Mouse (Mus musculus): Measurements from ENCODE around the gene Rhoj.
"Not testable (repeated sequence)": the region's sequence is repeated elsewhere in the genome, so short reads cannot be mapped to it uniquely, and the experiment has no call there.

Rhoj gene

DNA sequence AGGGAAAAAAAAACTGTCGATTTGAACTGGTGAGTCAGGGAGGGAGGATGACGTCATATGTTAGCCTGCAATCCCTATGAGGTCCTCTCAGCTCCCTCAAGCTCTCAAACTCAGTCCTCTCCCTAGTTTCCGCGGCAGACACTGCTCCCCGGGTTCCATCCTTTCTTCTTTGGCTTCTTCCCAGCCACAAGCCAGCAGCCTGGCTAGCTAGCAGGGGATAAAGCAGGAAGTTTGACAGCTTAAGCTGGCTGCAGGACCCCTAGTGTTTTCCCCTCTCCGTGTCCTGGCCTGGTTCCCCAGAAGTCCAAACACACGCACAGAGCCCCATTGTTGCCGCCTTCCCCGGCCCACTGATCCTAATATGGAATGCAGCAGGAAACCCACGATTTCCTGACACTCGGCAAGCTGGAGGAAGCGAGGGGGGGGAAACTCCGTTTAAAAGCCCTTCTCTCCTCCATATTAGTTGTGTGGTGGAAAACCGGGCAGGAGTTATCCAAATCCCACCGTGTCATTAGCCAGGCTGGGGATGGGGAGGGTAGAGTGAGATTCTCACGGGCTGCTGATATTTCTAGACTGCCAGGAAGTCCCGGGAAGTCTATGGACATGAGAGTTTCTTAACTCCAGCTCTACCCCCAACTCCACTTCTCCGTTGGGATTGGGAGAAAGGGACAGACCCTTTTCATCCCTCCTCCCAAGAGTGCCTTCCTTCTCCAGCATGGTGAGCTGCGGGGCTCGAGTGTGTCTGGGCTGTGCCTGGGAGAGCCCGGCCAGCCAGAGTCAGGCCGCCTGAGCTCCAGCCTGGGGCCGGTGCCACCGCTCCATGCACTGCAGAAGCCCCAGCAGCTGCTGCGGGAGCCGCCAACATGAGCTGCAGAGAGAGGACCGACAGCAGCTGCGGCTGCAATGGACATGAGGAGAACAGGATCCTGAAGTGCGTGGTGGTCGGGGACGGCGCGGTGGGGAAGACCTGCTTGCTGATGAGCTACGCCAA is at the start of gene Rhoj:
Gene Rhoj, plus strand, starts transcription at position 362 of the 991 bp plus-strand sequence.
- DNase-seq, result peak; percentile 76 to 84

DNA sequence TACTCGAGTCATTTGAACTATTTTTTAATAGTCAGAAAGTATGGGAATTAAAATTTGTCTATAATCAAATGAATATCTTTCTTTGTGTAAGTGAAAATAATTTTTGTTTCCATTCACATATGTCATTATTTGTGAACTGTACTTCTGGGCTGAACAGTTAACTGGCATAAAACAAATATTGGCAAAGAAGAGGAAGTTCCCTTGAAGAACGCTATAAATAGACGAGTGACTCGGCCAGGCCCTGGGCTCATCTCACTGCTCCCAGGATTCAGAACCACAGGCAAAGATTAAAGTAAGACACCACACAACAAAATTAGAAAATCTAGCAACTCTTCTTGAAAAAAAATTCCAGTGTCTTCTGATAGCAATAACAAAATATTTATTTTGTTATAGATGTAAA is 36.4 kb upstream of the Rhoj start:
- no peak for DNase-seq

DNA sequence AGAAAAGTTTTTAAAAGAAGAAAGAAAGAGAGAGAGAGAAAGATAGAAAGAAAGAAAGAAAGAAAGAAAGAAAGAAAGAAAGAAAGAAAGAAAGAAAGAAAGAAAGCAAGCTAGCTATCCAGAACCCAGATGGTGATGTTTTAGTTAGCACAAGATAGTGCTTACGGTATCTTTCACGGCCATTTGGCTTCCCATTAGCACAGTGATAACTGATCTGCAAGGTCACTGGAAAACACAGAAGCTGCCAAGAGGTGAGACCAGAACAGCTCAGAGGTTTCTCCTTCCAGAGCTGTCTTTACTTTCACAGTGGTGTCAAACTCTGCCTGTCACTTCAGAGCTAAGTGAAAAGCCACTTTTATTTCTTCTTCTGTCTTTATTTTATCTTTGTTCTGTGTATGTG is 32.4 kb upstream of the Rhoj start:
- no peak for DNase-seq

DNA sequence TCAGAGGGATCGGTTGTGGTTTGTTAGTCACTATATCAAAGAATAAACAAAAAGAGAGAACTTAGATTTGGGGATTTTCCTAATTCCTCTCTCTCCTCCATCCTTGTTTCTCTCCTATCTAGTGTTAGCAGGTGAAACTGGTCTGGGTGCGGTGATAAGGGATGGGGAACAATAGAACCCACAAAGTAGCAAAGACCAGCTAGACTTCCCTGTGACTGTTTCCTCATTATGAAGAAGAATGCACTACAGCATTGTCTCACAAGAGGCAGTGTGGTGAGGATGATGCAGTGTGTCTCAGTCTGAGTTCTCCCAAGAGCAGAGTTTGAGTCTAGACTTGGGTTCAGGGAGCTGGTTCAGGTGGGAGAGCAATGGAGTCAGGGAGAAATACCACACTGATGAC is 30.7 kb upstream of the Rhoj start:
- no peak for DNase-seq

DNA sequence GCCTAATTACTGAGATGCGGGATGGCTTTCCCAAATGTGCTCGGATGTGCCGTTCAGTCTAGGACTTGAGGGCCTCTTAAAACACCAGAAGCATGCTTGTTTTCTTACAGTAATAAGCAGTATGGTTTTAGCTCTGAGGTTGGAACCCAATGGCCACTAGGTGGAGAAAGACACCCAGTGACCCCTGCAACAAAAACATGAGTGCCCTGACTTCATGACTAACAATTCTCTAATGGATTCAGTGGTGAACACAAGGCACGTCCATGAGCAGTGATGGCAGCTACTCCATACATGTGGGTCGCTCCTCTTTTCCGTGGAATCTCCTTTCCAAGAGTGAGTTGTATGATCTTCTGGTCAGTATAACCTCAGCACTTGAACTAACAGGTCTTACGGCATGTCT is 27.6 kb upstream of the Rhoj start:
- DNase-seq, result peak in 1 of 2 experiments; percentile 27

DNA sequence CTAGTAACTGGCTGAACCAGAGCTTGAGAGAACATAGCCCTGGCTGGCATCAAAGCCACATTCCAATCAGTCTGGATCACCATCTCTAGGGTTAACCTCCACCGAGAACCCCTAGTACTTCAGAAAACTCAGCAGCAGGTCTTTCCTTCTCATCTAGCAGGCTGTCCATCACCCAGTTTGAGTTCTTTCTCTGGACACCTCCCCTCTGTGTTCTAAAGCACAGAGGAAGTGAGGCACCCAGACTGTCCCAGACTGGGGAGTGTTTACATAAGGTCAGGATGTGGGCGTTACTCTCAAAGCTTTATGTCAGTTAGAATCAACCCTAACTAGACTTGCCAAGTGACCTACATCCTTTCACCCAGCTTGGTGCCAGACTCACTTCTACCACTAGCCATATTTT is 24.9 kb upstream of the Rhoj start:
- DNase-seq, result no peak

DNA sequence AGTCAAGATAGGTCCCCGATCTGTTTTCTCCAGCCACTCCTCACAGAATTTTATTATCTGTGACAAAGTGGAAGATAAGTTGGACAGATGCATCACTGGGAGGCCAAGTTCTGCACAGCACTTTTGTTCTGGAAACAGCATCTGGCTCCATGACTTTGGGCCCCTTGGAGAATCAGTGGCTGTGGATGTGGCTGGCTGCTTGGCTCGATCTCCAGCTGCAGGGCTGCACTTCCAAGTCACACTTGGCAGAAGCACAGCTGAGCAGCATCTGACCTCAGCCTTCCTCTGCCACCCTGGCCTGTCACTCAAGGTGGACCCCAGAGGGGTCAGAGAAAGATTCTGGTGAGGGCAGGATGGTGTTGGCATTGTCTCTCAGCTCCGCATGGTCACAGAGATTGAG is 22.0 kb upstream of the Rhoj start:
- DNase-seq, result no peak

DNA sequence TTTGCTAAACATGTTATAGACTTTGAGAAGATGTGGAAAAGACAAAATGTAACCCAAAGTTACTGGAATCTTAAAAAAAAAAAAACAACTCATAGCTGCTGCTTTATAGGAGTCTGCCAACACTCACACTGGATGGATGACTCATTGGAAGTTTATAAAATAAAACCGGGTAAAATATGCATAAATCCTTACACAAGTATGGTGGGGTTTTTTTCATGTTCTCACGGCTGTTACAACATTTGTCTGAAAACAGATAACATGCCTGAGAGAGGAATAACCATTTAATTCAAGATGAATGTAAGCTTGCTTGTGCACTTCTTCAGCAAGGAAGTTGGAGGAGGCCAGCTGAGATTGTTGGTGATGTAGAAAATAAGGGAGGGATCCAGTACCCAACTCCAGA is 17.6 kb upstream of the Rhoj start:
- DNase-seq, result no peak

DNA sequence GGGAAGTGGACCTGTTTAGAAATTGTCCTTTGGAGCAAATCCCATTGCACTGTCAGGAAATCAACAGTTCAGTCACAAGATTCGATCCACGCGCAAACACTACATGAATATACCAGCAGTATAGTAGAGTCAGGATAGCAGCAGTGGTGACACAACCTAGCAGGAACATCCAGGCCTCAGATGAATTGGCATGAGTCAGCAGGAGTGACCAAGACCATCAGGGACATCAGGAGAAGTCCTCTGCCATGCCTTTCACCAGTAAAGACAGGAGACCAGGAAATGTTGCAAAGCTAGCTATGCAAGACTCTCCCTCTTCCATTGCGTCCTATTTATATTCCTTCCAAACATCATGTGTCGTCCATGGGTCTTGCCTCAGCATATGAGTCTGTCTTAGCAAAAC is 16.6 kb upstream of the Rhoj start:
- DNase-seq, result no peak

DNA sequence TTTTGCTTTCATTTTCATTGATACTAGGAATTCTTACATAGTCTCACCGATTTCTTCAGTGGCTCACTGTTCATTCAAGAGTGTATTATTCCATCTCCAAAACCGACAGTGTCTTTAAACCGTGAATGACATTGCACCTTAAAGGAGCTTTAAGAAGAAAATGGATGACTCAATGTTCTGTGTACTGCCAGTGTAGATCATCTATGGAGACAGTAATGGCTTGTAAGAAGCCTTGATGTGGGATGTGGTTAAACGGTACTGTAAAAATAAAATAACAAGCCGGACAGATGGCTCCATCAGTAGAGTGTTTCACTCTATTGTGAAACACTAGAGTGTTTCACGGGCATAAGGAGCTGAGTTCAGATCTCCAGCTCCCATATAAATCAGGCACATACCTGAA is 15.2 kb upstream of the Rhoj start:
- no peak for DNase-seq

DNA sequence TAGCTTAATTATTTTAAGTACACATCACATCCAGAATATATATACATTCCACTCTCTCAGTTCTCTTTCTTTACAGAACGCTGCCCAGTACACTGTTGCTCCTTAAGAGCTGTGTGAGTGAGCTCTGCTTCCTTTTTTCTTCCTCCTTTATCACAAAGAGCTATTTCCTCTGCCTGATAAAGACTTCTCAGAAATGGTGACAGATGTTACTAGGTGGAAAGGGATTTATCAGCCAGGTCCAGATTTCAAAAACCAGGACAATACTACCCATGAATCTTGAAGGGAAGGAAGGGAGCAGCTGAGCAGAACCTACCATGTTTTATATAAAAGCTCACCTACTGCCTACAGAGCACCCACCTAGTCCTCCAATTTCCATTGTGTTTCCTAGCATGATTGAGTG is 8.3 kb upstream of the Rhoj start:
- DNase-seq, result no peak

DNA sequence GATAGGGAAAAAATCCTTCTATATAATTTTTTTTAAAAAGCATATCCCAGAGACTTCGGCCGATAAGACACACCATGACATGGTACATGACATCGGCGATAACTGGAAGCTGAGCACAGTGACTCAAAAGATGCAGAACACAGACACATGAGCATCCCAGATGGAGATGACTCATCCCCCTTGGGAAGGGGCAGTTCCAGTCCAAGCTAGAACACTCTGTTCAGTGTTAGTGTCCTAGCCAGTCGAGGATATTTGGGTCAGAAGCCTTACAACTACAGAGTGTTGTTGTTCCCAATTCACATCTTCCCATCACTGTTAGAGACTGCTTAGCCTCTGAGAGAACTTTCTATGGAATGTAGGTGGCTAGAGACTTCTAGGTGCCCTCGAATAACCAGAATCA is 4.0 kb upstream of the Rhoj start:
- no peak for DNase-seq

DNA sequence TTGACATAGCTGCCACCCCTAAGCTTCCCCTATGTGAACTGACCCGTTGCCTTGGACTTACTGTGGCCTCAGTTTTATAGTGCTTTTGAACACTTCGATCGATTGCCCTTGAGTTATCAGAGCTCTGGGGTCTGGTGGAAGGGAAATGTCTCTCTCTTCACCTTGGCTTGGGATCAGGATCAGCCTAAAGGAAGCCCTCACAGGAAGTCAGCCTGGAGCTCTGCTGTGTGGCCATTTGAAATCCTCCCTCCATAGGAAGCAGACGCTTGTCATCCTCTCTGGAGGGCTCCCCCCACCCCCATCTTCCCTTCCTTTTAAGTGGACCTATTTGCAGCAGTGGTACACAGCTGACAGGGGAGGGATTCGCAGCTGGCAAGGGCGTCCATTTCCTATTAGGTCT is 1.6 kb downstream of the Rhoj start:
- DNase-seq, result peak; percentile 43 to 57

DNA sequence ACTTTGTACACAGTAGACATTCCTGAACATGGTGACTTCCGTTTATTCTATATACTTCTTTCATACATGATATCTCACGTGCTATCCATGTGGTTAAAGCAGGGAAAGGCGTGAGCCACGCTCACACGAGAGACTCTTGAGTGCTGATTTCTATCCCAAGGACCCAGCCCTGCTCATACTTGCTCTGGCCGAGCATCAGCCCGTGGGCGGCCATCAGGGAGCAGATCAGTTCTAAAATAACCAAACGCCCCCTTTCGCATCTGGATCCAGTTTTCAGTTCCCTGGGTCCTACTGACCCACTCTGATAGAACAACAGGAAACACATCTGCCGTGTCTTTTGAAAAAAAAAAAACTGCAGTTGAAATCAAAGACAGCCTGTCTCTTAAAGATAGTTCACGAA is 2.6 kb downstream of the Rhoj start:
- peak in 1 of 2 experiments; percentile 3 for DNase-seq

DNA sequence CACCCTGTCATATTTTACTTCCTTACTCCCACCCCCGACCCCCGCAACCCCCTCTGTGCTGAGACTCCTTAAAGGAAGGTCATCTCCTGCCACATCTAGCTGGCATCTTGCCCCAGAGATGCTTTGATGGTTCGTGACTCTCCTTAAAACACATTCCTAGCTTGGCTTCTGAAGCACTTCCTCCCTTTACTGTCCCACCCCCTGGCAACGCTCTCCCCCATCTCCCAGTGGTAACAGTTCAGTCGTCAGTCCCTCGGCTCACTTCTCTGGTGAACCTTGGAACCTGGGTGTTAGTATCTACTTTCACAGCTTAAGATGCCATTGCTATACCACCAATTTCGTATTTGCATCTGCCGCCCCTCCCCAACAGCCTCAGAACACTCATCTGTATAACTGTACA is 3.8 kb downstream of the Rhoj start:
- peak; percentile 34 to 35 for DNase-seq

DNA sequence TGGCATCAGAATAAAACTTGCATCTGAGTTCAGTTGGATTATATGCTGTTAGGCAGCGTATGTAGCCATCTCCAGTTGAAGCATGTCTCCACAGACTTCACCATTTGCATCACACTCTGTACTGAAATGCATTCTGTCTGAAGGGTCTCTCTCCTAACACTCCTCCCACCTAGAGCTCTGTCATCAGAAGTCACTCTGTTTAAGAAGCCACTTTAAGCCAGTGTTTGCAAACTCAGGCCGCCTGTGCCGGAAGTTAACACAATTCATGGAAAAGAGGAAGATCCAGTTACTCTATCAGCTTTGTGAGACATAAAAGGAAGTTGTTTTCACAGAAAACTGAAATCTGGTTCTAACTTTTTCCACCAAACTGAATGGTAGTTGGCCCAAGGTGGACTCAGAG is 5.9 kb downstream of the Rhoj start:
- DNase-seq, result no peak

DNA sequence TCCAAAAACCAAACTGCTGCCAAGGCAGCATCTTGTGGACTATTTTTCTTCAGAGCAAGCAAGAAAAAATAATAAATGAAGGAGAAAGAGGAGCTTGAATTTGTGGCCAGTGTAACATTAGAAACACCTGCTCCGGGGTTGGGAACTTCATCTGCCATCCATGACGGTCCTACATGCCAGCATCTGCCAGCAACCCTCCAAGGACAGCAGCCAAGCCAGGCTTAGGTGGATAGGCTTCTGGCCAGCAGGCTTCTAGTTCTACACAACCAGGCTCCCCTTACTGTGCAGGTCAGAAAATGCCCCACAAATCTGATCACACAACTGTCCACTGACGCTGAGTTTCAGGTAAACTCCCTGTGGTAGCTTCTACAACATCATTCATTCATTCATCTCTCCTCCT is 7.7 kb downstream of the Rhoj start:
- DNase-seq, result no peak

DNA sequence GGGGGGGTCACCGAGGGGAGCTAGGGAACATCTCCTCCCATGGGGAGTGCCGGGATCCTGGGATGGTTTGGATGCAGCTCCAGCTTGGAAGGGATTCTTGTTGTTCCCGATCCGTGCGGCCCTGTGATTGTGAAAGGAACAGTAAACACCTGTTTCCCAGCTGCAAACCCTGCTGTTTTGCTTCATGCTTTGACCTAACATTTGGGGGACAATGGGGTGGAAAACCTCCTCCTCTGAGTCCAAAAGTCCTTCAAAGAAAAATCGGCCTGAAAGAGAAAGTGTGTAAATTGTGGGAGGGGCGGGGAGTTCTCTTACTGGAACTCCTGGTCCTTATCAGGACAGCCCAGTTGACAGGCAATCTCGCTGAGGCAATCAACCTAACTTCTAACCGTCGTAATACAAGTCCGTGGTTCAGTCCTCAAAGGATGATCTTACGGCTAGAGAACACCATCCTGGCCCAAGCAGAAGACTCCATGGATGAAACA is 12.4 kb downstream of the Rhoj start:
- DNase-seq, result no peak

DNA sequence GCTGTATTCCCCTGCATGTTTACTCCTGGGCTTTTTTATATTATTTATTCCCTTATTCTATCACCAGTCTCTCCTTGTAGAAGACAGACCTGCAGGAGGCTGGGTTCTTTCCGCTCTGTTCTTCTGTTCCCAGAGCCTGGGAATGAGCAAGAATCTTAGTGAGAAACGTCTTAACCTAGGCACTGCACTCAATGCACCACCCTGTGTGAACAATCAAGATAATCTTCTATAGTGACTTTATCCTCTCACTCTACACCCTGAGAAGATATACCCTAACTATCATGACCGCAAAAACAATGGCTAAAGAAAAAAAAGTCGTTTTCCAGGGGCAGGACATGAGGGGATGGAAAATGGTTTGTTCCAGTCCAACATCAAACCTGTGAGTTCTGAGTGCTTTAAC is 13.1 kb downstream of the Rhoj start:
- DNase-seq, result no peak

DNA sequence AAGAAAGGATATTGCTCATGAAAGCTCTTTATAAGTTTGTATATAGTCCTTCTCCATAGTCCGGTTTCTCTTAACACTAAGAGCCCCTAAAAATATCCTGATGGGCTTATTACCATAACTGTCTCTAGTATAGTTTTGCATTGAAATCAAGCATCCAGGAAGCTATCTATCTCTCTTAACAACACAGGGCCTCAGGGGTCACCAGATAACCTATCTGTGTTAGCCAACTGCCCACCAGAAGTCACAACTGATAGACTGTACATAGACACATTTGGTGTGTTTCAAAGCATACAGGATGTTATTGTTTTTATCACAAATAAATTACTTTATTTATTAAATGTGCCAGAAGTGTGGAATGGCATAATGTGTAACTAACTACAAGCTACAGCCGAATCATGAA is 21.1 kb downstream of the Rhoj start:
- no peak for DNase-seq

DNA sequence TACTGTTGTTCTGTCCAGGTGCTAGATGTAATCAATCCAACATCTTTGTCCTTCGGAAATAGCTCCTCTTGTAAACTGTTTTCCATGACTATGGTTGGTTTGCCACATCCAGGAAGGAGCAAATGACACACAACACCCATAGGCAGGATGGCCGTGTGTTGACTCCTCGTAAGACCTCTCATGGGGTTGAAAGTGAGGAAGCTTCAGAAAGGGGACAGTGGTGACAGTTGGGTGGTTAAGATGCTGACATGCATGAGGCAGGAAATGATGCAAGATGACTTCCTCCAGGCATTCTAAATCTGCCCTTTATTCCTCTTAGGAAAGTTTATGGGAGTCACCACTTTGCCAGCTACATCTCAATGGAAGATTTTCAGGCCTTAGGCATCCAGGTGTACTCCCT is 31.8 kb downstream of the Rhoj start:
- no peak for DNase-seq

DNA sequence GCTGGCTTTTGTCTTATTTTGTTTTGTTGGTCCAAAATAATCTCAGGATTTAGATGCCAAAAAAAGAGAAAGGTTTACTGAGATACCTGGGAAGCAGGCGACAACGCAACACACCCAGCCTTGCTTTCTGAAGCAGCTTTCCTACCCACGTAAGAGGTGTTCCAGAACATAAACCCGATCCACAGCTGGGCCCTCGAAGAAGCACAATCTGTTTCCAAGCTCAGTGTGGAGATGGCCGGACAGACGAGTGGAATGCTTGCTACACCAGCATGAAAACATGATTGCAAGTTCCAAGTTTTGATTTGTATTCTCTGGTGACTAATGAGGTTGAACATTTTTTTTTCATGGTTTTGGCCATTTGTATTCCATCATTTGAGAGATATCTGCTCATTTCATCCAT is 32.2 kb downstream of the Rhoj start:
- no peak for DNase-seq

DNA sequence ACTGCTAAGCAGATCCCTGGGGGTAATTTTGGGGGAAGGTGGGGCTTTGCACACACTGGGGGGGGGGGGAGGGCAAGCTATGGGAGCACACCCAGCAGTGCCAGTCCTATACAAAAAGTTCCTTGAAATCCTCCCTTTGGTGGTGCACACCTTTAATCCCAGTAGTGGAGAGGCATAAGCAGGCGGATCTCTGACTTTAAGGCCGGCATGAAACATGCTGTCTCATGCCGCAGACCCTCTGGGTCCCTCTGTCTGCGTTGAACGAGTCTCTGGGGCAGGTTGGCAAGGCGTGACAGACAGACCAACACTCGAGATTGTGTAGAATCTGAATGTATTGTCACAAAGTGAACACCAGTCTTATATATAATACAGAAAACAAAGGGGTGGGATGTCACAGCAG is 40.4 kb downstream of the Rhoj start:
- no peak for DNase-seq

DNA sequence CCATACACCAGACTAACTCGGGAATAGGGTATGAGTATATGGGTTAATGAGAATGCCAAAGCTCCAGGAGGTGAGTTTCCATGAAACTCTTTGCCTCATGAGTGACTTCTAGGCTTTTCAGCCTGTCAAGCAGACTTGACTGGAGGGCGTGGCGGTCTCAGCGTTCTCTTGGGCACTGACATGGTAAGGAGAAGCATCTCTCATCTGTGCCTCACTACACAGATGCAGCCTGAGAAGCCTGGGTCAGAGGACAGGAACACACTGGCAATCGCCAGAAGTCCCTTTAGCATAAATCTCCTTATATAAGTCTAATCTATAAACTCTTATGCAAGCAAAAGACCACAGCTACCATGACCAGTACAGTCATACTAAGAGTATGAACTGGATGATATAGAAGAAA is 41.4 kb downstream of the Rhoj start:
- DNase-seq, result not testable (repeated sequence)

DNA sequence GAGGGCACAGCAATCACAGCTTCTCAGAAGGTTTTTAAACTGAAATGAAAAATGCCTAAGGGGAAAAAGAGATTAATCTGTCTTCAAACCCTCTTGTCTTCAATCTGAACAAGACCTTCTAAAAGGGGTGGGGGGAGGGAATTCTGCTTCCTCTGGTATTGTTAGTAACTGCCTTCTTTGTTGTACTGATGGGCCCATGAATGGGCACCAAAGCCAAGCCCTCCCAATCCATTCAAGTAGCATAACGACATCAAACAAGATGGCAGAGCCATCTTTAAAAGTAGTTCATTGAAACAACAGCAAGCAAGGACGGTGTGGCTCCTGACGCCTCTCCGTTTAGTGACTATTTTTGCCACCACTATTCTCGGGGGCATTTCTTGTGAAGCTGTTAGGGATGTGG is 42.6 kb downstream of the Rhoj start:
- DNase-seq, result no peak
